Mouse (Mus musculus) heart, postnatal 0 days (tissue): ENCODE results near the gene Pcsk2. TPM values are rescaled to one million over a fixed set of nuclear protein-coding genes. Genes with fewer than 3 reads are reported as not detected.

Experiments used
- ATAC-seq: fragments of 200-750 bp; cut with Nextera tagmentation; 2 replicates; pipeline ENCODE4 v1.8.0; 2017; ENCODE audit warnings: low read depth, moderate number of reproducible peaks, moderate library complexity; ENCODE audit not compliant: insufficient read depth
- DNase-seq: peaks from one replicate; pipeline ENCODE4 v3.0.0-alpha.2; 2016; ENCODE audit warnings: low spot score
- H3K27ac ChIP-seq: fragments of 300-500 bp; sonication (generic); 2 replicates; pipeline ENCODE4 v1.5.1; 2014; ENCODE audit warnings: low read depth, mild to moderate bottlenecking
- H3K27me3 ChIP-seq: fragments of 300-500 bp; sonication (generic); 2 replicates; pipeline ENCODE4 v1.6.1; 2014; ENCODE audit warnings: low read length, mixed read lengths; ENCODE audit not compliant: control insufficient read depth, insufficient read depth
- H3K36me3 ChIP-seq: fragments of 300-500 bp; sonication (generic); replicated peaks from 2 replicates; pipeline ENCODE4 v1.6.1; 2014; ENCODE audit warnings: low read length, mixed read lengths; ENCODE audit not compliant: control insufficient read depth, insufficient read depth
- H3K4me1 ChIP-seq: fragments of 300-500 bp; sonication (generic); 2 replicates; pipeline ENCODE4 v1.6.1; 2014; ENCODE audit warnings: antibody characterized with exemption; ENCODE audit not compliant: control insufficient read depth, insufficient read depth
- H3K4me2 ChIP-seq: fragments of 300-500 bp; sonication (generic); 2 replicates; pipeline ENCODE4 v1.6.1; 2014; ENCODE audit warnings: low read depth, mild to moderate bottlenecking, low read length, moderate library complexity
- H3K4me3 ChIP-seq: fragments of 300-500 bp; sonication (generic); 2 replicates; pipeline ENCODE4 v1.5.1; 2014; ENCODE audit warnings: low read depth, low read length
- H3K9ac ChIP-seq: fragments of 300-500 bp; sonication (generic); replicated peaks from 2 replicates; pipeline ENCODE4 v1.6.1; 2014; ENCODE audit warnings: low read depth, low read length, mixed read lengths
- H3K9me3 ChIP-seq: fragments of 300-500 bp; sonication (generic); replicated peaks from 2 replicates; pipeline ENCODE4 v1.6.1; 2016; ENCODE audit warnings: low read length; ENCODE audit not compliant: control insufficient read depth
- CTCF ChIP-seq: IDR thresholded peaks from 2 replicates; pipeline ENCODE4 v1.5.1; 2016; ENCODE audit warnings: antibody characterized with exemption, control low read depth, low read depth
- EP300 ChIP-seq: IDR thresholded peaks from 2 replicates; pipeline ENCODE4 v1.6.1; 2016; ENCODE audit warnings: antibody characterized with exemption, low read depth
- WGBS: fragments of 180-500 bp; shearing (Covaris S2); extraction: QIAGEN DNeasy Blood & Tissue Kit; methylation state at CpG from one replicate; pipeline ENCODE4 v1.1.7; 2014; 5-methylcytosine and 5-hydroxymethylcytosine counted together
- polyA plus RNA-seq: library from polyadenylated mRNA; unstranded; fragments of >200 nt; fragmentation: Nextera tagmentation; extraction: Ambion mirVana; gene quantifications from 2 replicates; pipeline ENCODE4 v1.2.1, GENCODE M21; 2015
- total RNA-seq: library from RNA; depleted of rRNA; stranded (reverse); fragments of >200 nt; gene quantifications from 2 replicates; pipeline ENCODE4 v1.2.3, GENCODE M21; 2014; ENCODE audit warnings: low replicate concordance

Pcsk2 gene
- total and polyA plus RNA-seq, 2 experiments from 2014 or later, result 0.05 TPM; not detected in 1

DNA sequence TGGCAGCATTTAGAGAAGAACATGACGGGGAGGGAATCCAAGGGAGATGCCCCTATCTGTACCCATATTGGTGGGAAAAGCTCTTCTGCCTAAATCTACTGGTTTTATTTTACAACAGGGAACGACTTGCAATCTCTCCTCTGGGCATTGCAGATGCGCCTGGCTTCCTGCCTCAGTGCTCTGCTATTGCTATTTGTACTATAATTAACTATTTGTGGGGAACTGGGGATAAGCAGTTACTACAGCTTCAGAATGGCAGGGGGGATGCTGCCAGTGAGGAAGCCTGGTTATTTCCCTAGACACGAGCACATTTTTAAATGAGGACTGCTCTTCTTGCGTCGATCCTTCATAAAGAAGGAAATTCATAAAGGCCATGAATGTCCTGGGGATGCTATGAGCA, 39.4 kb downstream of the Pcsk2 start:
- DNase-seq, result no peak
- ATAC-seq, result no peak
- Histone ChIP-seq H3K27ac (no peak overlapping the region), H3K4me2 (no peak overlapping the region), H3K4me3 (no peak overlapping the region), H3K27me3 (no peaks in the 10 kb centered on the region), H3K4me1 (no peaks in the 10 kb centered on the region), H3K9me3 (no peaks in the 10 kb centered on the region), H3K36me3 (no peaks in the 10 kb centered on the region), H3K9ac (no peak overlapping the region)
- no peak for TF ChIP-seq EP300
- TF ChIP-seq CTCF, result no peak
- 75% methylated on average over 6 of the region's 6 CpGs for WGBS

DNA sequence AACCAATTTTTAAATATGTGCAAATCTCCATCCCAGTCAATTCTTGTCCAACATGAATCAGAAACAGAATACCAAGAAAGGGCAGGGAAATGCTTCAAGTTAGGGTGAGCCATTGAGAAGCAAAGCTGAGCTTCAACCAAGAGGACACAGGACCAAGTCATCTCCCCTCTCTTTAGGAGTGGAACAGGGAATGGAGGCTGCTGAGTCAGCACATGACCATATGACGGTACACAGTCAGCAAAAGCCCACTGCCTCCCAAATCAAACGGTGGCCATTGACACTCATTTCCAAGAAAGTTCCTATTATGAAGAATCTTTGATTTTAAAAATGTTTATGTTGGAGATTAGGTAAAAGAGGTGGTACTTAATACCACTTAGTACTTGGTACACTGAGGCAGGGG, 44.4 kb downstream of the Pcsk2 start:
- Histone ChIP-seq H3K27me3 (no peaks in the 10 kb centered on the region), H3K27ac (no peak overlapping the region), H3K9ac (no peak overlapping the region), H3K4me1 (no peaks in the 10 kb centered on the region), H3K4me3 (no peak overlapping the region), H3K36me3 (no peaks in the 10 kb centered on the region), H3K9me3 (no peaks in the 10 kb centered on the region), H3K4me2 (no peak overlapping the region)
- 69% methylated on average over 2 of the region's 2 CpGs for WGBS
- no peak for ATAC-seq
- no peak for DNase-seq
- TF ChIP-seq EP300 (no peak), CTCF (no peak)

DNA sequence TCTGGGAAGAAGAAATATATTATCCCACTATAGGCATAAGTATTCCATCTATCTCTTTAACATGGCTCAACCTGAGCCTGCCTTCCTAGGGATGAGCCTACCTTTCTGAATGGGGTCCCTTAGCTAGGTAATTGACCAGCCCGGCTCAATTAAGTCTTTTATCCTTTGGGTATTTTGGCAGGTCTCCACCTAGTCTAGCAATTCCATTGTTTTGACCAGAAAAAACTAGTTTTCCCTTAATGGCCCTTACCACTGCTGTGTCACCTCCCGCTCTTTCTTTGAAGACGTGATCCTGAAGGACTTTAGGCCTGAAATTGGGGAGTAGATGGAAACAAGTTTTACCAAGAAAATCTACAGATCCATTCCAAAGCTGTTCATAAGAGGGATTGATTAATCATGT, 57.1 kb downstream of the Pcsk2 start:
- no peak overlapping the region for H3K4me3 ChIP-seq
- TF ChIP-seq CTCF, result no peak
- no peak for TF ChIP-seq EP300
- H3K4me1 ChIP-seq, result no peaks in the 10 kb centered on the region
- ATAC-seq, result no peak
- no peak for DNase-seq
- H3K9me3 ChIP-seq, result no peaks in the 10 kb centered on the region
- H3K9ac ChIP-seq, result no peak overlapping the region
- no peaks in the 10 kb centered on the region for H3K27me3 ChIP-seq
- H3K4me2 ChIP-seq, result no peak overlapping the region
- H3K27ac ChIP-seq, result no peak overlapping the region
- H3K36me3 ChIP-seq, result no peaks in the 10 kb centered on the region
- 67% methylated on average over 3 of the region's 3 CpGs for WGBS

DNA sequence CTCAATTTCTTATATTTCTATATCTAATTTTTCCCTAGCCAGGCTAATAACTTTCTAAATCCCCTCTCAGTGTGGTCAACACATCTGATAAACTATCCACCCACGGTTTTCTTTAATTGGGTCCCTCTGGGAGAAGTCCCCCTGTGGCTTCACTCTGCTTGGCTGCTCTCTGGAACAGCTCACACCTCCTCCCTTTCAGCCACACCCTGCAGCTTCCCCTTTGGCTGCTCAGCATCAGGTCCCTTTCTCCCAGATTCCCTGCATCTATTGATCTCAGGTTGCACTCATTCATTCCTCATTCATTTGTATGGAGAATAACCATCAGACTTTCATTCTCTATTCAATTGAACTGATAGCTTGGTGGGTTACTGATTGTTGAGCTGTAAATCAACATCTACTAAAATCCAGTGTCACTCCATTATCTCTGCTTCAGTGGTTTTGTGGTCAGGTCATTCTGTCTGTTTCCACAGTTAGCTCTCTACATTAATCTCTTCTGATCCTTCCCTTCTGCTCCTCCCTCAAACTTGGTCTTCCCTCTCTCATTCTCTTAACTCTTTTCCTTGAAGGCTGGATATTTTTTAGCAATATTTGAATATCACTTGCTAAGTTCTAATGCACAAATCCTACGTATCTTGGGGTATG, 58.0 kb downstream of the Pcsk2 start:
- TF ChIP-seq CTCF (no peak), EP300 (no peak)
- Histone ChIP-seq H3K27me3 (no peaks in the 10 kb centered on the region), H3K4me3 (no peak overlapping the region), H3K27ac (no peak overlapping the region), H3K4me1 (no peaks in the 10 kb centered on the region), H3K9me3 (no peaks in the 10 kb centered on the region), H3K36me3 (no peaks in the 10 kb centered on the region), H3K9ac (no peak overlapping the region), H3K4me2 (no peak overlapping the region)
- WGBS, result 34% methylated on average over 2 of the region's 2 CpGs
- no peak for DNase-seq
- ATAC-seq, result no peak

DNA sequence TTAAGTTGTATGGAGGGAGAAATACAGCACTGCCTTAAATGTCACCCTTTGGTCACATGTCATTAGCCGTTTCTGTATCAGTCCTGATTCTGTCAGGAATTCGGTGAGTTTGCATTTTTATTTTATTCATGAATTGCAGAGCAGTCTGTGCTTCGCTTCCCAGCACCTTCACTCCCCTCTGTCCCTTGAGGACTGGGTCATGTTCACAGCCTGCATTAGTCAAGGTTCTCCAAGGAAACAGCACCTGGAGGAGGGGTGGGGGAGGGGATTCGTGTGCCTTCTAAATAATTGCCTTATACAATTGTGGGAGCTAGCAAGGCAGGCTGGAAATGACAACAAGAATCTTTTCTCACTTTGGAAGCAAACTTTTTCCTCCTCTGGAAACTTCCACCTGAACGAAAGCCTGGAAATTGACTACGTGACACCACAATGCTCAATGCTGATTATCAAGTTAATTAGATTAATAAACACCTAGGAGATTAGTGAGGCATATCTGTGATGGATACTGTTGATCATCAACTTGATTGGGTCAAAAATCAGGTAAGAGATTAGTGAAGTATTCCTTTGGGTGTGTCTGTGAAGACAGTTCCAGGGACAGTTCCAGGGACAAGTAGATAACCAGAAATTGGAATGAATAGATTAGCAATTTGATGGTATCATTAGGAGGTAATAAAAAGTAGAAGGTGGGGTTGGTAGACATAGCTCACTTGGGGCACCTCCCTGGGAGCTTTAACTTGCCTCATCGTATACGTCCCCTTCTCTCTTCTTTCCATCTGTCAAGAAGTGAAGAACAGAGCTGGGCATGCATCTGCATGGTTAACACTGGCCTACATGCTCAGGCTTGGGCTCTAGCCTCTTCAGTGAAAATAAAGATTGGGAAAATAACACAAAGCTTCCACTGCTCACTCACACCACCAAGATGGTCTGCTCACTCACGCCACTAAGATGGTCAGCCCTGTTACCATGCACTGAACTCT, 64.7 kb downstream of the Pcsk2 start:
- Histone ChIP-seq H3K36me3 (no peaks in the 10 kb centered on the region), H3K27me3 (no peaks in the 10 kb centered on the region), H3K4me3 (no peak overlapping the region), H3K9ac (no peak overlapping the region), H3K4me2 (no peak overlapping the region), H3K27ac (no peak overlapping the region), H3K9me3 (no peaks in the 10 kb centered on the region), H3K4me1 (no peaks in the 10 kb centered on the region)
- TF ChIP-seq EP300, result no peak
- no peak for TF ChIP-seq CTCF
- 62% methylated on average over 9 of the region's 9 CpGs for WGBS
- DNase-seq, result no peak
- ATAC-seq, result no peak
